Mouse (Mus musculus): ENCODE measurements around the gene Srpr. TPM values are rescaled to one million over a fixed set of nuclear protein-coding genes. Genes with fewer than 3 reads are reported as not detected.

Gene Srpr
- 64.8 and 76.9 TPM in 2 replicates for polyA plus RNA-seq (2015; fragmentation: Nextera tagmentation; extraction: Ambion mirVana)

DNA sequence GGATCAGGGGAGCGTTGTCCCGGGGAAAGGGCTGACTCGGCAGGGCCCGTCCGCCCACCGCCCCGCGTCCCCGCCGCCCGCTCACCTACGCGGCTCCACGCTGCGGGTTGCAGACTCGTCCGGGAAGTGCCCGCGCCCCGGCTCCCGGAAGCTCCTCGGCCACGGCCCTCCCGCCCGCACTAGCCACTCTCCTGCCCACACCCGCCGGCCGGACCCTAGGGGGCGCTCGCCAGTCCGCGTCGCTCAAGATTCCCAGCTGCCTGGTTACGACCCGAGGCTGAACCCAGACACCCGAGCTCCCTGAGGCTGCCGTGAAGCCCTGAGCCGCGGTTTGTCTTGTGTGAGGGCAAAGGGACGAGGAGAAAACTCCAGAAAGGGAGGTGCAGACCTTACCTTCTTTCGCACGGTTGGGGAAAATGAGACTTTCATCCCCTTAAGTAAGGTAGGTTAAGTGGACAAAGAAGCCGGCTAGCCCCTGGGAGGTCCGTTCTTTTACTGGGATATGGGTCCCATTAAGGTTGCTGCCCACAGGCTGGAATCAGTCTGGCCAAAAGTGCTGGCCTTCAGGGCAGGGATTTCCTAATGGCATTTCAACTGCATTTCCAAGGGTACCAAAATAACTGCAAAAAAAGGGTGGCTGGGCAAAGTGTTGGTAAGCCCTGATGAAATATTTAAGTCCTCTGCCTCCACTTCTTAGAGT, at the start of gene Srpr, which contains the start of gene Tirap:
Gene Srpr (plus strand): TSS at position 404 of the 700 bp plus-strand sequence.
Gene Tirap (minus strand): TSS at position 520 of the 700 bp plus-strand sequence.

DNA sequence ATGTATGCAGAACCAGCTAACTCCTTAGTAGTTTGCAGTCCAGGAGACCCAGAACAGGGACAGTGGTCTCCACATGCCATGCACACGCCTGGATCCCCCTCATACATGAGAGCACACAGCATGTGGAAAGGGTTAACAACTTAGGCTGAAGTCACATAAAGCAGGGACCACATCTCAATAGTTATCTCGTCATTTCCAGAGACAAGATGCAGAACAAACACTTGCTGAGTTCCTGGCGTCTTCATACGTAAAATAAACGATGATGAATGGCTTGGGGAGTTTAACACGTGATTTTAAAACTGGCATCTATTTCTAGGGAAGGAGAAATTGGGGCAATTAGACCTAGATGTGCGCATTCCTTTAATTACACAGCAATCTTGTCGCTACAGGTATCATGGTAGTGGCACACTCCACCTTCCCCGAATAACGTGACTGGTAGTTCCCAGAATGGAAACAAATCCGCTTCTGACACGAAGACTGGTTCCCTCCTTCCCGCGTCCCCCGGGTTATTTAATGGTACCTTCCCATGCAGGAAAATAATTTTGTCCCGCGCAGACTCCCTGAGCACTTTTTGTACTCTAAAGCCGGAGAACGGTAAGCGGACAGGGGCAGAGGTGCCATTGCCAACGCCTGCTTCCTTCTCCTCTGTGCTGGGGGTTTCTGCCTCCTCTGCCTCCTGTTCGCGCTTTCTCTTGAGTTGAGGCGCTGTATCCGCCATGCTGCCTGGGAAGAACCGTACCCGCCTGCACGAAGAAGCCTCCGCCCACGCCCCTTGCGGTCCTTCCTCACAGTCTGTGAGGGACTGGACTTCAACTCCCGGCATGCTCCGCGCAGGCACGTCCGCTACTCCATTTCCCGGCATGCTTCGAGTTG, 24.5 kb upstream of the Srpr start, which contains the start of gene Dcps:
Gene Dcps (minus strand): TSS at position 811 of the 873 bp plus-strand sequence.

DNA sequence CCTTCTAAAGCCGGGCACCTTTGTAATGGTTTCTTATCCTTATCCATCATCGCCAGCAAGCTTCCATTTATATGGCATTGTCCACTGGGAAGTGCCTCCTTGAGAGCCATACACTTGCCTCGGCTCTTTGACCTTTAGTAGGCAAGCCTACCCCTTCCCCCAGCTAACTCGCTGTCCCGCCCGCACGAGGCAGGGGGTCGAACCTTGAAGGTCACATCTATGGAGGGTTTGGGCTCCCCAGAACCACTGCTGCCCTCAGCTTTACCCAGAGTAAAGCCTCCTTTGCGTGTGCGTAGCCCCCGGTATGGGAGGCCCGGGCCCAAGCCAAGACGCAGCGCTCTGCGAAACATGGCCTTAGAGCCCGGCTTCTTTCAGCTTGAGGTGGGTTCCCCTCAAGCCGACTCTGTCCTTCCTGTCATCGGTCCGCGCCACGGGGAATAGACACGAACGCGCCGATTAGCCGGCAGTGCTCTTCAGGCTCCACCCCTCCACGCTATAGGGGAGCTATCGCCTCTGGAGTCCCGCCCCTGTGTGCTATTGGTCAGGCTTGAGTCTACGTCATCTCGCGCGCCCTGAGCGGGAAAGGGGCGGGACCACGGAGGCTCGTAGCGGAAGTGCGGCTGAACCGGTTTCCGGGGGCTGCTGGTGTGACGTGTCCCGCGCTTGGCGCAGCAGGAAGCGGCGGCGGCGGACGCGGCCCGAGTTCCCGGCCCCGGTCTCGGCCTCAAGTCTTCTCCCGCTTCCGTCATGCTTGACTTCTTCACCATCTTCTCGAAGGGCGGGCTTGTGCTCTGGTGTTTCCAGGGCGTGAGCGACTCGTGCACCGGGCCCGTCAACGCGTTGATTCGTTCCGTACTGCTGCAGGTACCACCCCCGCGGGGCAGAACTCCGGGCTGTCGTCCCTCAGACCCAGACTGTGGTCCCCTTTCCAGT, 10.8 kb downstream of the Srpr start, which contains the start of gene Foxred1:
Gene Foxred1 (minus strand): TSS at position 514 of the 933 bp plus-strand sequence.

DNA sequence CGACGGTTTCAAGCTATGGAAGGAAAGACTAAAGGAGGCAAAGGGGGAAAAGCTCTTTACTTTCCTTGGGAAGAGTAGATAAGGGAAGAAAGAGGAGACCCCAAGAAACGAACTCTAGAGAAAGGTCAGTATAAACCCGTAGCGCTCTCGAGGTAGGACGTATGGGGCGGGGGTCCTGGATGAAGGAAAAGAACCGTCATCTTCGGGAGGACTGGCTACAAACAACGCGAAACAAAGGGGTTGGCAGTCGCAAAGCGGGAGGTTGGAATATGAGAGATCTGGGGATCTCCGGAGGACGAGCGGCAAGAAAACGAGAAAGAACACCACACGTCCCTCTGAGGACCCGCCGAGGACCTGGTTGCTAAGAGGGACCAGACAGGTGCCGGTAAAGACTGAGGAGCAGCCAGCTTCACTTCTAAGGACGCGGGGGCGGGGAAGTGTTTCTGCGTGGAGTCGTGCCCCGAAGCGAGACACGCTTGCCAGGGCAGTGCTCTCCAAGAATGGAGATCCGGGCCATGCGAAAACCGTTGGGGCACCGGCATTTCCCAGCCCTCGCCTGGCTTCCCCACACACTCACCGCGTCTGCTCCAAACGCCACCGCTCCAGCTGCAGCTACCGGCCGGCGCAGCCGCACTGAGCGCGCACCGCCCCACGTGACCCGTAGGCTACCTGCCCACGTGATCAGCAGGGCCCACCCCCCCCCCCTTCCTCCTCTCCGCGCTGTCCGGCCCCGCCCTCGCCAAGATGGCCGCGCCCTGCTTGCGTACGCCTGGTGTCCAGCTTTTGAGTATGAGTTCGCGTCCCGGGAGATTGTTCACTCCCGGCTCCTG, 67.4 kb downstream of the Srpr start, which contains the start of the genes Fam118b and Rpusd4:
Gene Fam118b (minus strand): TSS at position 660 of the 830 bp plus-strand sequence.
Gene Rpusd4 (plus strand): TSS at position 720 of the 830 bp plus-strand sequence.

Other genes with a start within 250 kb of the Srpr start
- 14.3 and 15.9 TPM in 2 replicates for gene St3gal4, start 80.9 kb upstream of the Srpr start, polyA plus RNA-seq (2015; fragmentation: Nextera tagmentation; extraction: Ambion mirVana)
- gene Dcps, start 24.1 kb upstream of the Srpr start, polyA plus RNA-seq (2015; fragmentation: Nextera tagmentation; extraction: Ambion mirVana) = 47.2 and 49.0 TPM in 2 replicates
- 4.0 TPM in 2 replicates for gene Tirap, start 116 bp downstream of the Srpr start, polyA plus RNA-seq (2015; fragmentation: Nextera tagmentation; extraction: Ambion mirVana)
- 36.5 and 39.7 TPM in 2 replicates for gene Foxred1, start 10.9 kb downstream of the Srpr start, polyA plus RNA-seq (2015; fragmentation: Nextera tagmentation; extraction: Ambion mirVana)
- 29.5 and 31.4 TPM in 2 replicates for gene Fam118b, start 67.6 kb downstream of the Srpr start, polyA plus RNA-seq (2015; fragmentation: Nextera tagmentation; extraction: Ambion mirVana)
- 13.3 and 13.7 TPM in 2 replicates for gene Rpusd4, start 67.7 kb downstream of the Srpr start, polyA plus RNA-seq (2015; fragmentation: Nextera tagmentation; extraction: Ambion mirVana)
- 1.3 and 1.8 TPM in 2 replicates for gene Cdon, start 221.0 kb downstream of the Srpr start, polyA plus RNA-seq (2015; fragmentation: Nextera tagmentation; extraction: Ambion mirVana)